ENCODE assay signal across 29 mouse cellular contexts in genomic region chr3:96787784-96788183, GRCm38 (mm10). TPM values are rescaled to one million over a fixed set of nuclear protein-coding genes. Genes with fewer than 3 reads are reported as not detected.
DNase-seq lines count a peak whose midpoint lies in the region; ATAC-seq and TF ChIP-seq lines count a peak whose summit lies in the region.
"Had no signal": no experiment of that assay in that cellular context is flagged by ENCODE, and none has a peak within 500 bp of the region (broad histone marks: within the 10 kb centered on the region; RNA-seq: fewer than 3 reads in every experiment).

No protein-coding gene starts in this region.

- peak; percentile 17 for DNase-seq in kidney, adult 2 months
- DNase-seq in kidney, postnatal 4 days = no peak
- peak; percentile 65 for DNase-seq in MEL (ENCODE audit: low read depth, low spot score)
- no peak for DNase-seq in liver, embryonic 13.5 days
- no peak for DNase-seq in left cerebral cortex, adult 2 months (ENCODE audit: extremely low spot score in 1 of 2, low spot score in 2 of 2)
- DNase-seq in right cerebral cortex, postnatal 4 days = no peak
- no peak for DNase-seq in midbrain, postnatal 0 days (ENCODE audit: low spot score)
- DNase-seq: adrenal gland, adult 2 months; cerebellum, adult 18-20 months; cerebellum, postnatal 25 days; embryo, embryonic 11 days; lung, postnatal 36 days had no signal

- TF ChIP-seq POLR2A in kidney, adult 2 months (IDR thresholded peaks at IDR 0.05; ENCODE audit: low read depth, low read length) = no peak
- TF ChIP-seq POLR2A in MEL (IDR thresholded peaks at IDR 0.05; ENCODE audit: control insufficient read depth in 1 of 2, insufficient read depth in 1 of 2, low read depth in 1 of 2, low read length in 2 of 2, poor library complexity in 1 of 2) = no peak

- no peak; the same call in 1 of the 2 replicates for TF ChIP-seq RAD21 in MEL (IDR thresholded peaks at IDR 0.05; ENCODE audit: low read depth, low read length)

- WGBS in kidney, adult 2 months = 95% methylated on average over 1 of the region's 1 CpGs
- WGBS in liver, embryonic 13.5 days (ENCODE audit: insufficient replicate concordance) = 47% methylated on average over 1 of the region's 1 CpGs
- 88% methylated on average over 1 of the region's 1 CpGs for WGBS in midbrain, postnatal 0 days

- H3K4me1 ChIP-seq in kidney, adult 2 months (ENCODE audit: control insufficient read depth, insufficient read depth, low read length) = peaks cover 7% of the 10 kb centered on the region; the same call in 1 of the 2 replicates
- peaks cover 0 to 5% of the 10 kb centered on the region in 2 experiments; a peak in 1 of 4 replicates for H3K4me1 ChIP-seq in MEL (ENCODE audit: control insufficient read depth in 1 of 2, insufficient read depth in 2 of 2, low read length in 2 of 2)
- H3K4me1 ChIP-seq in liver, embryonic 13.5 days (replicated peaks) = no peaks in the 10 kb centered on the region; the same call in 1 of the 2 replicates
- H3K4me1 ChIP-seq in midbrain, postnatal 0 days (ENCODE audit: insufficient read depth, low read length) = no peaks in the 10 kb centered on the region
- H3K4me1 ChIP-seq: embryonic facial prominence, embryonic 13.5 days; hindbrain, embryonic 12.5 days; kidney, embryonic 15.5 days; lung, embryonic 15.5 days had no signal

- H3K9ac ChIP-seq in MEL (ENCODE audit: control insufficient read depth, low read depth, low read length, poor library complexity, severe bottlenecking) = no peak overlapping the region
- no peak overlapping the region for H3K9ac ChIP-seq in liver, embryonic 13.5 days
- H3K9ac ChIP-seq in midbrain, postnatal 0 days (replicated peaks; ENCODE audit: low read length, poor library complexity, severe bottlenecking) = no peak overlapping the region
- H3K9ac ChIP-seq: embryonic facial prominence, embryonic 13.5 days; hindbrain, embryonic 12.5 days; kidney, embryonic 15.5 days; lung, embryonic 15.5 days had no signal

- peak; percentile 20 for ATAC-seq in liver, embryonic 13.5 days (ENCODE audit: low read depth)
- ATAC-seq in midbrain, postnatal 0 days (ENCODE audit: low FRiP score) = no peak
- ATAC-seq: forebrain, embryonic 14.5 days; intestine, postnatal 0 days; Patski had no signal

- H3K4me3 ChIP-seq in kidney, adult 2 months (ENCODE audit: insufficient read depth, low read depth, low read length) = no peak overlapping the region
- H3K4me3 ChIP-seq in MEL (ENCODE audit: control insufficient read depth in 1 of 2, insufficient read depth in 1 of 2, low read depth in 2 of 2, low read length in 2 of 2) = no peak overlapping the region
- H3K4me3 ChIP-seq in liver, embryonic 13.5 days (replicated peaks) = no peak overlapping the region
- no peak overlapping the region for H3K4me3 ChIP-seq in left cerebral cortex, adult 2 months
- H3K4me3 ChIP-seq in midbrain, postnatal 0 days (ENCODE audit: low read depth, low read length) = no peak overlapping the region
- H3K4me3 ChIP-seq: embryonic facial prominence, embryonic 13.5 days; erythroblast, embryonic 14.5 days; heart, adult 2 months; hindbrain, embryonic 12.5 days; kidney, embryonic 15.5 days; lung, embryonic 15.5 days had no signal

- no peaks in the 10 kb centered on the region for H3K9me3 ChIP-seq in MEL (replicated peaks; ENCODE audit: insufficient read depth, low read length)
- H3K9me3 ChIP-seq in liver, embryonic 13.5 days (replicated peaks) = no peaks in the 10 kb centered on the region
- H3K9me3 ChIP-seq in midbrain, postnatal 0 days (ENCODE audit: low read length) = no peaks in the 10 kb centered on the region
- H3K9me3 ChIP-seq: embryonic facial prominence, embryonic 13.5 days; hindbrain, embryonic 12.5 days; kidney, embryonic 15.5 days; lung, embryonic 15.5 days had no signal

- TF ChIP-seq CTCF in kidney, adult 2 months (conservative IDR thresholded peaks at IDR 0.05; ENCODE audit: insufficient read depth, insufficient read length, low read depth, low read length) = no peak
- no peak for TF ChIP-seq CTCF in MEL (IDR thresholded peaks at IDR 0.05 in 2 of 3, conservative IDR thresholded peaks at IDR 0.05 in 1 of 3; ENCODE audit: control insufficient read depth in 1 of 3, insufficient read depth in 1 of 3, low read depth in 2 of 3, low read length in 3 of 3, poor library complexity in 1 of 3, severe bottlenecking in 1 of 3)
- TF ChIP-seq CTCF in left cerebral cortex, adult 2 months (IDR thresholded peaks at IDR 0.05) = no peak
- no peak for TF ChIP-seq CTCF in midbrain, postnatal 0 days (IDR thresholded peaks at IDR 0.05)

- peaks cover 4% of the 10 kb centered on the region for H3K36me3 ChIP-seq in kidney, adult 2 months (ENCODE audit: control insufficient read depth, insufficient read depth, low read length)
- H3K36me3 ChIP-seq in MEL (ENCODE audit: control insufficient read depth in 1 of 2, insufficient read depth in 2 of 2, low read length in 2 of 2) = peaks cover 6 to 16% of the 10 kb centered on the region in 2 experiments
- H3K36me3 ChIP-seq in liver, embryonic 13.5 days = peaks cover 31% of the 10 kb centered on the region
- H3K36me3 ChIP-seq in midbrain, postnatal 0 days (ENCODE audit: insufficient read depth, low read length) = peaks cover 22% of the 10 kb centered on the region

- intact Hi-C loops in left cerebral cortex, adult 2 months (cut with DNase I) = no loop called here

- H3K79me2 ChIP-seq in MEL (ENCODE audit: control insufficient read depth, insufficient read depth, low read length, poor library complexity) = no peaks in the 10 kb centered on the region

- TF ChIP-seq EP300 in MEL (IDR thresholded peaks at IDR 0.05; ENCODE audit: low read depth in 1 of 2, low read length in 2 of 2) = peak; percentile 18 to 32; a peak in 1 of 4 replicates

- no peak overlapping the region for H3K4me2 ChIP-seq in liver, embryonic 13.5 days
- H3K4me2 ChIP-seq in midbrain, postnatal 0 days (ENCODE audit: low read depth, low read length, poor library complexity, severe bottlenecking) = no peak overlapping the region
- H3K4me2 ChIP-seq: embryonic facial prominence, embryonic 13.5 days; hindbrain, embryonic 12.5 days; kidney, embryonic 15.5 days; lung, embryonic 15.5 days; midbrain, embryonic 11.5 days had no signal

- H3K27me3 ChIP-seq in kidney, adult 2 months (replicated peaks; ENCODE audit: control insufficient read depth, insufficient read depth, low read length) = no peaks in the 10 kb centered on the region
- H3K27me3 ChIP-seq in MEL (ENCODE audit: control insufficient read depth in 1 of 2, insufficient read depth in 2 of 2, low read length in 2 of 2) = no peaks in the 10 kb centered on the region
- no peaks in the 10 kb centered on the region for H3K27me3 ChIP-seq in liver, embryonic 13.5 days
- no peaks in the 10 kb centered on the region for H3K27me3 ChIP-seq in midbrain, postnatal 0 days (ENCODE audit: insufficient read depth, low read length)
- H3K27me3 ChIP-seq: embryonic facial prominence, embryonic 13.5 days; hindbrain, embryonic 12.5 days; kidney, embryonic 15.5 days; lung, embryonic 15.5 days; Patski had no signal

- no peak overlapping the region for H3K27ac ChIP-seq in kidney, adult 2 months (ENCODE audit: insufficient read depth, low read depth, low read length)
- H3K27ac ChIP-seq in MEL (ENCODE audit: control insufficient read depth, low read depth, low read length) = no peak overlapping the region
- no peak overlapping the region for H3K27ac ChIP-seq in liver, embryonic 13.5 days
- H3K27ac ChIP-seq in left cerebral cortex, adult 2 months = no peak overlapping the region
- H3K27ac ChIP-seq in midbrain, postnatal 0 days (ENCODE audit: low read depth, low read length) = no peak overlapping the region
- H3K27ac ChIP-seq: embryonic facial prominence, embryonic 13.5 days; heart, adult 2 months; hindbrain, embryonic 12.5 days; kidney, embryonic 15.5 days; lung, embryonic 15.5 days; stomach, postnatal 0 days had no signal

TF ChIP-seq in MEL, 35 proteins besides CTCF, POLR2A, EP300 and RAD21 (continues in another document):
- TF ChIP-seq TAL1 (IDR thresholded peaks at IDR 0.05; ENCODE audit: low read length) (peak; percentile 18; the same call in 1 of the 2 replicates), POLR2AphosphoS2 (IDR thresholded peaks at IDR 0.05; ENCODE audit: low read length) (no peak), TCF12 (IDR thresholded peaks at IDR 0.05; ENCODE audit: low read depth, low read length) (no peak), USF1 (IDR thresholded peaks at IDR 0.05; ENCODE audit: low read depth, low read length) (no peak), CHD2 (IDR thresholded peaks at IDR 0.05; ENCODE audit: low read length) (no peak), MXI1 (IDR thresholded peaks at IDR 0.05; ENCODE audit: low read depth, low read length) (no peak; the same call in 1 of the 2 replicates), E2F4 (IDR thresholded peaks at IDR 0.05; ENCODE audit: borderline replicate concordance, low read depth, low read length) (no peak), HCFC1 (IDR thresholded peaks at IDR 0.05; ENCODE audit: low read depth, low read length) (no peak), ZNF384 (IDR thresholded peaks at IDR 0.05; ENCODE audit: low read depth, low read length) (no peak), BHLHE40 (IDR thresholded peaks at IDR 0.05; ENCODE audit: borderline replicate concordance, low read depth, low read length) (no peak), ETS1 (IDR thresholded peaks at IDR 0.05; ENCODE audit: low read depth, low read length) (peak; percentile 49; the same call in 1 of the 2 replicates), ZKSCAN1 (IDR thresholded peaks at IDR 0.05; ENCODE audit: low read depth, low read length) (no peak), SIN3A (IDR thresholded peaks at IDR 0.05; ENCODE audit: low read length) (no peak)

RNA-seq across cellular contexts. Expression of gene Pdzk1, which starts 41.3 kb away (rescaled TPM):
- polyA plus RNA-seq in kidney, adult 2 months (2012; rRNA removed) = 343 and 414 TPM in 2 replicates
- total RNA-seq in MEL (2012; rRNA removed) = 0.20 and 0.27 TPM in 2 replicates
- polyA plus RNA-seq in MEL (2012; ENCODE audit: insufficient read depth in 1 of 2, insufficient read length in 2 of 2, low read depth in 1 of 2, low replicate concordance in 2 of 2, missing spikeins in 1 of 2) = under 1 TPM in 1 of 2 experiments, not detected in 1; 0.18 TPM
- polyA plus RNA-seq in liver, embryonic 13.5 days (2015; fragmentation: Nextera tagmentation; extraction: Ambion mirVana) = 8.2 and 9.4 TPM in 2 replicates
- under 1 TPM in 1 of 2 experiments, not detected in 1; 0.14 TPM for total RNA-seq in left cerebral cortex, adult 2 months (2021)
- 0.27 TPM in 1 of 2 replicates, not detected in the other for total RNA-seq in midbrain, postnatal 0 days (2014; rRNA removed)
- 0.14 TPM in 1 of 2 replicates, not detected in the other for polyA plus RNA-seq in midbrain, postnatal 0 days (2015; fragmentation: Nextera tagmentation; extraction: Ambion mirVana)
- total RNA-seq: gastrocnemius, postnatal 14 days; heart, adult 2 months; heart, postnatal 25 days had no signal
- polyA plus RNA-seq: adrenal gland, adult 2 months; C2C12; embryonic facial prominence, embryonic 13.5 days; erythroblast, embryonic 14.5 days; forebrain, embryonic 14.5 days; heart, embryonic 14.5 days had no signal

RNA-seq across cellular contexts. Expression of gene Cd160, which starts 41.4 kb away (rescaled TPM):
- 0.08 and 0.33 TPM in 2 replicates for polyA plus RNA-seq in kidney, adult 2 months (2012; rRNA removed)
- 0.04 TPM in 1 of 2 replicates, not detected in the other for total RNA-seq in MEL (2012; rRNA removed)
- polyA plus RNA-seq in MEL (2012; ENCODE audit: insufficient read depth in 1 of 2, insufficient read length in 2 of 2, low read depth in 1 of 2, low replicate concordance in 2 of 2, missing spikeins in 1 of 2) = under 1 TPM in 1 of 2 experiments, not detected in 1; 0.32 TPM
- polyA plus RNA-seq in liver, embryonic 13.5 days (2015; fragmentation: Nextera tagmentation; extraction: Ambion mirVana) = 0.14 and 0.16 TPM in 2 replicates
- not detected for total RNA-seq in left cerebral cortex, adult 2 months (2021)
- not detected in 2 replicates for total RNA-seq in midbrain, postnatal 0 days (2014; rRNA removed)
- 0.06 and 0.21 TPM in 2 replicates for polyA plus RNA-seq in midbrain, postnatal 0 days (2015; fragmentation: Nextera tagmentation; extraction: Ambion mirVana)
- total RNA-seq: adrenal gland, adult 2 months; gastrocnemius, postnatal 14 days; heart, adult 2 months; heart, postnatal 25 days; left cerebral cortex, adult 18-20 months; left cerebral cortex, postnatal 36 days had no signal
- polyA plus RNA-seq: erythroblast, embryonic 14.5 days; heart, embryonic 14.5 days had no signal

Comparison
In these comparisons a context has a peak if more than half of its experiments do, and no peak if none do; other contexts are left out.
1. DNase-seq: peak in kidney, adult 2 months (single experiment) and MEL (single experiment); none in kidney, postnatal 4 days (0 of 2), liver, embryonic 13.5 days (single experiment), left cerebral cortex, adult 2 months (0 of 2), right cerebral cortex, postnatal 4 days (single experiment) and midbrain, postnatal 0 days (single experiment).
2. RNA of gene Pdzk1, which starts 41.3 kb away (polyA plus RNA-seq): 343 to 414 TPM in kidney, adult 2 months; 8.2 to 9.4 TPM in liver, embryonic 13.5 days, 0.18 TPM in MEL and 0.14 TPM in midbrain, postnatal 0 days; every median in the first group is over 10 times any median in the second.